Mouse (Mus musculus): ENCODE measurements at regions not wholly inside any gene's neighbourhood (a gene's known extent, or its start where the extent isn't known, plus 50 kb on each side); places are given as distances from the start of the nearest gene placed in this dataset.

DNA sequence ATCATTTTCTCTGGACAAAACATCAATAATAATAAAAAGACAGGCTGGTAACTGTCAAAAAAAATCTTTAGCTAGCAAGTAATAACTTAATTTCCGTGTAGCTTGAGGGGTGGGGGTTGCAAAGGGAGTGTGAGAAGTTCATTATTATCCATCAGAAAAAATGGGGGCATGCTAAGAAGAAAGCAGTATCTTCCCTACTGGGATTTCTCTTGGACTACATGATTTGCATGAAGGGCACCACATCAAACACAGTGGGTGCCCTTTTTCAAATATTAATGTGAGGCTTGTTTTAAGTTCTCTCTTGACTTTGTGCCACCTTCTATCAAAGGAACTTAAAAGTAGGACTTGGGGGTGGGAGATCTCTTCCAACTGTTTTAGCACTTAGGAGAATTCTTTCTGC is 783.4 kb upstream of the Manea start:
- TF ChIP-seq GATA1 (IDR thresholded peaks at IDR 0.05; ENCODE audit: low read length): no peak

DNA sequence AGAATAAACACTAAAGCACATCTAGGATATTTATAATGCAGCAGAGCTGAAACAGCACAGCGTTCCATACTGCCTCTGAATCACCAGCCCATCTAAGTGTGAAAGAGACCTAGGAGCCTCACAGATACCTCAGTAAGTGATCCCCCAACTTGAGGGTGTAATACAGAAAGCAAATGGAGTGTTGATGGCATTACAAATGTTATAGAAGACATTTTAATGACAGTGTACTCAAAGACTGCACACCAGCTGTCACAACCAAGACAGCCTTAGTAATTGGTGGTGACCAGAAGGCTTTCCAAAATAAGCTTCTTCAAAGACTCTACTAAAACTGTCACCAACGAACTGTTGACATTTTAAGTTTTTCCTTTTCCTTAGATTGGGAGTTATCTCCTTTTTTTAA is 771.3 kb upstream of the Manea start:
- no peak for TF ChIP-seq GATA1 (IDR thresholded peaks at IDR 0.05; ENCODE audit: low read length)

DNA sequence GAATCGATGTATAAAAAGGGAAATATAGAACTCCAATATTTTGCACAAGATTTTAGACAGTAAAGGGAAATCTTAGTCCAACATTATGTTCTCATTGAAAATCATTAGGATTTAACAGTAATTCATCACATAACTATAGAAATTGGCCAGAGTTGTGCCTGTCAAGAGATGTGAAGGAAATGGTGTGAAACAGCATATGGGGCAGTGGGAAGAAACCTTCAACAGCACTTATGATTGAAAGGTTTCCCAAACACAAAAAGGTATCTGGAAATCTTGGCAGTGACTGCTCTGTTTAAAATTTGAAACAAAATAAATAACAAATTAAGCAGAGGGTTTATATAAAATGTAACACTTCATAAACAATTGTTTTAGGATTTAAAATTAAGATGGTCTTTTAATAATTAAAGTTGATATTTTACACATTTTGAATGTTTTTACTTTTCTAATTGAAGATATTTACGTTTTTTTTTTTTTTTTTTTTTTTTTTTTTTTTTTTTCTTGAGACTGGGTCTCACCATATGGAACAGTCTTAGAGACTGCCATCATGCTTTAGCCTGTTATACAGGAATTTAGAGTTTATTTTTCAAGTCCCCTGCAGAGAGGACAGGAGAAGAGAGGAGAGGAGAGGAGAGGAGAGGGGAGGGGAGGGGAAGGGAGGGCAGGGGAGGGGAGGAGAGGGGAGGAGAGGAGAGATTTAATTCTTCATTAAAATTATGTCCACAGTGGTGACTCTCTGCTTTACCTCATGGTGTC is 770.6 kb upstream of the Manea start:
- TF ChIP-seq GATA1 (IDR thresholded peaks at IDR 0.05; ENCODE audit: low read length): no peak

DNA sequence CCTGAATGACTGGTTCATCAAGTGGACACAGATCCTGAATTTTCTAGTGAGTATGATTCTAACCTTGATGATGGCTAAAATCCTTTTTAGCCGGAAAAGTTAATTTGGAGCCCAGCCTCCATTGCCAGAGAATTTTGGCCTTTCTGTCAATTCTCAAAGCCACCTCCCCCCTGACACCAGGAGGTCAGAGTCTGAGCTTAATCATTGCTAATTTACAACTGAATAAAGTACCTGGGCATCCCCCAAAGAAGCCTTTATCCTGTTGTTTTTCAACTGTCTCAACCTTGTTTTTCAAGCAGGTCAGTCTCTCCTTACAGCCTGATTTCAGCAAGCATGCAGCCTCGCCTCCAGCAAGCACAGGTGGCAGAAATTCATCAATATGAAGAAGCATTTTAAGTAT is 758.7 kb upstream of the Manea start:
- TF ChIP-seq GATA1 (IDR thresholded peaks at IDR 0.05; ENCODE audit: low read length): no peak

DNA sequence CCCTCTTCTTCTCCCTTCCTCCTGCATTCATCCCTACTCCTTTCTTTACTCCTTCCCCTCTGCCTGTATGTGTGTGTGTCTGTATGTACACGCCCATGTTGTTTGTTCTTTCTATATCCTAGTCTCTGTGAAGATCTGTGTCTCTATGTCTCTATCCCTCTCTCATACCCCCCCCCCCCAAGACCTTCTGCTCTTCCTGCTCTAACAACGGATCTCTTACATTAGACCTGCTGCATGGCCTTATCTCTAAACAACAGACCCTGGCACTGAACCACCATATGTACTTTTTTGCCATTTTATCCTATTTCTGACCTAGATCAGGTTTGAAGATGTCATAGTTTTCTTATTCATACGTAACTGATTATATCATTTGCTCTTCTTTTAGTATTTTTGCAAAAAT is 749.6 kb upstream of the Manea start:
- peak; percentile 15 for TF ChIP-seq GATA1 (IDR thresholded peaks at IDR 0.05; ENCODE audit: low read length)

DNA sequence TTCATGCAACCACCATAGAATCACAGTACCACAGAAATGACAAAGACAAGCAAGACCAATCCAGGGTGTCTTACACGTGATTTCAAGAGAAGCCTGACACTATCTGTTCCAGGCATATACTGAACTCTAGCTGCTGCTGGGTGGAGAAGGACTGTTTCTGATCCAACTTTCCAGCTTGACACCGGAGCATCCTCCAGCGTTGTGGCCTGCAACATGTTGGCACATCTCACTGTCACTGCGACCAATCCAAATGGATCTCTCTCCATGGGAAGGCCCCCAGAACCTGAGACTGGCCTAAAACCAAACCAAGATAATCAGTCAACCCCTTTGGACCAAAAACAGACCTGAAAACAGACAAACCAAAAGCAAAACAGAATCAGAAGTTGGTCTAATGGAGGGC is 703.3 kb upstream of the Manea start:
- no peak for TF ChIP-seq GATA1 (IDR thresholded peaks at IDR 0.05; ENCODE audit: low read length)

DNA sequence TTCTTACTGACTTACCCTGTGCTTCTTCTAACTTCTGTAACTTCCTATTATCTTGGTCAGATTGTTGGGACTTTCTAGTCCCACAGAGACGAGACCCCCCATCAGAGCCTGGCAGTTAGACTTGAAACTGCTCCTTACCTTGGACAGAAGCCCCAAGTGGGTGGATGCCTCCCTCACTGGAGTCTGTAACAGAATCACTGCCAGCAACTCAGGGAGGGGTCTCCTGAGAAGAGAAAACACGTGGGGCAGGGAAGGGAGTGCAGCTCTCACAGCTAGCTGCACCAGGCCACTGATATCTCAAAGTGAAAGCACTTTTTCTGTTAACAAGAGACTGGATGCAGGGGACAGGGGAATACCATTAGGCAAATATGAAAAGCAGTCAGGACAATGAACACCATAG is 702.5 kb upstream of the Manea start:
- TF ChIP-seq GATA1 (IDR thresholded peaks at IDR 0.05; ENCODE audit: low read length): no peak

Measured in G1E-ER4 (cell line).